Mouse (Mus musculus) T-cell, adult 2 months (primary cell): ENCODE measurements around the gene Pan3.

Experiments
- DNase-seq: peaks from one replicate; pipeline ENCODE4 v3.0.0; 2022; ENCODE audit warnings: low spot score

Gene Pan3

DNA sequence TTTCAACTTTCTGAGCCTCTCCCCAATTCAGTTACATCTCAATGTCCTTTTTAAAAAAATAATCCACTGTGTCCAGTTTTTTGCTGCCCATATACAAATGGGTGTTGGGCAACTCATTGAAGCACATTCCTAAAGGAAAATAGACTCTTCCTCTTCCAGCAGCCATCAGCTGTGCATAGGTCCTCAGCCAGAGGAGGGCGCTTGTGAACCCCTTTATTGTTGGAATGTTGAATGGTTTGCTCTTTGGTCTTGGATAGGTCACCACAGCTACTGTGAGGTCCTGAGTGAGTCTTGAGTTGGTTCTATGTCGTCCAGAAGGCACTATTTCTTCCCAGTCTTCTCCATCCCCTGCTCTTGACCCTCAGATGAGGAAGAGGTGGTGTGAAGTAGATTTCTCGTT, 54.2 kb downstream of the Pan3 start:
- DNase-seq: no peak

- DNase-seq: no peak
Measured at GRCm38 (mm10) chr5:147489226-147489625, 59.3 kb downstream of the Pan3 start.

DNA sequence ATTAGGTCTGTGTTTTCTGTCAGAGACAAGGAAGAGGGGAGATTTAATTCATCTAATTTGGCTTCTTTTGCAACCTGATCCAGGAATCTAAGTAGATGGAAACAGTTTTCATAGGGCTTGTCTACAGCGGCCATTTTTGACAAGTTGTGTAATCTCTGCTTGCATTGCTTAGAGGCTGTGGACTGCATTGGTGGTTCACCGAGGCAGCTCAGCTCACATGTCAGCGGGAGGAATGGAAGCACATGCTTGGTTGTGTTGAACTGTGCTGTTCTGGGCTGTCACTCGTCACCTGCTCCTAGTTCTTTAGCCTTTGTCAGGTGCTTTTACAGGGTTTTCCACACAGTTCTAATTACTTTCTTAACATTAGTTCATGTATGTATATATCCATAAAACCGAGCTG, 60.9 kb downstream of the Pan3 start:
- no peak for DNase-seq

- DNase-seq: no peak
Measured at GRCm38 (mm10) chr5:147492511-147492910, 62.5 kb downstream of the Pan3 start.

DNA sequence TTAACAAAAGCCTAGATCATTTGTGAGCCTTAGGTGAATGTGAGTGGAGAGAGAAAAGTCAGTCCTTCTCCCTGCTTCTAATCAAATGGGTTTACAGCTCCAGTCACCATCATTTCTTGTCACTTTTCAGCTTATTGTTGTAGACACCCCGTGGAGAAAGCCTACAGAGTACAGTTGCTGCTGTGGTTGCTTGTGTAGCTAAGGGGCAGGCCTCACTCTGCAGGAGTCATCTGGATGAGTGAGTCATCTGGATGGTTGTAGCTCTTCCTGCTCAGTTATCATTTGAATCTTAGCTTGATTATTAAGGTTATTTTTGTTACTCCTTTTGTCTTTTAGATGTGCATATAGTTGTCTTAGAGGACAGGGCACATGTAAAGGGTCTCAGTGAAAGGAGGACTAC, 63.2 kb downstream of the Pan3 start:
- no peak for DNase-seq

DNA sequence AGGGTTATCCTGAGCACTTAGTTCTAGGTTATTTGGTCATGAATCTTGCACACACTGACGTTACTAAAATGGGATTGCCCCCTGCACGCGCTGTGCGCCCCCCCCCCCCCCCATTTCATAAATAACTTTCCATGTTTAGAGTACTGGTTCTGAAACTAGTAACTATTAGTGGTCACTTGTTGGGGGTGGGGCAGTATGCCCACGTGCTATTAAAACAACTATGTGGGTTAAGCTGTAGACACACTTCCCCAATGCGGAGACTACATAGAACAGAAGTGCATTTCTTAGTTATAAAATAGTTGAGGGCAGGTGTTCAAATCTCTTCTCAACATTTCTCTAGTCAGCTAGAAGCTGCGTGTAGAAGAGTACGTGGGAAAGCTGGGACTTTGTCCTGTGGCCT, 63.7 kb downstream of the Pan3 start:
- DNase-seq: no peak

- no peak for DNase-seq
Measured at GRCm38 (mm10) chr5:147494388-147494787, 64.4 kb downstream of the Pan3 start.

DNA sequence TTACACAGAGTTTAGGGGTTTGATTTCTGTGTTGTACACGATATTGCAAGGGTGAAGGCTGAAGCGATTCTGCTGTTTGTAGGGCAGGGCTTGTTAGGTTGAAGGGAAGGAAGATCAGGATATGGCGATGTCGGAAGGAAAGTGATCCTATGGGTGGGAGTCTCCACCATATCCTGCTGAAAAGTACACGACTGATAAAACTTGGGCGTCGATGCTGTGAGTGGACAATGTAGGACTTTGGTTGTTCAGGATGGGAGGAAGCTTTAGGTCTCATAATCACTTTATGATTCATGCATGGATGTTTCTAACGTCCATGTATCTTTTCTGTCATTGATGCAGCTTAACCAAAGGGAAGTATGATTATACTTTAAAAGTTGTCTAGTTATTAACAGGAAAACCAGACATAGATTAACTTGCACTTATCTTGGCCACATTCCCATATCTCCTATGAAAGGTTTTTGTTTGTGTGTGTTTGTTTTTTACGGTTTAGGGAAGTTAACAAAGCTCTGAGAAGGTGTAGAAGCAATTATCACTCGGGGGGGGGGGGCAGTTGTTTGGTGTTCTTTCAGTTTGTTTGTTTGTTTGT, 64.9 kb downstream of the Pan3 start:
- DNase-seq: no peak

- DNase-seq: no peak
Measured at GRCm38 (mm10) chr5:147495961-147496360, 66.0 kb downstream of the Pan3 start.

DNA sequence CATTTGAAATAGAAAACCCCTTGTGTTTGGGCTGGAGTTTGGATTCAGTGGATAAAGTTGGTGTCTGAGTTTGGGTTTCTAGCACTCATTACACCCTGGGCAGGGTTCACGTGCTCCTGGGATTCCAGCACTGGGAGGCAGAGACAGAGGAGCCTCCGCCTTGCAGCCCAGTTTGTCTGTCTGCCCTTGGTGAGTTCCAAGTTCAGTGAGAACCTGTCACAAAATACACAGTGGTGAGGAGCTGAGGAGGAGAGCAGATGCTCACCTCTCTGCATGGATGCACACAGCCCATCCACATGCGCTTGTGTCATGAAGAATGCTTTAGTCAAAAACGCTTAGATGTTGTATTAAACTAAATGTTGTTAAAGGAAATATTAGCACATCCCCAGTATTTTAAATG, 67.0 kb downstream of the Pan3 start:
- DNase-seq: no peak

- no peak for DNase-seq
Measured at GRCm38 (mm10) chr5:147497714-147498113, 67.8 kb downstream of the Pan3 start.

DNA sequence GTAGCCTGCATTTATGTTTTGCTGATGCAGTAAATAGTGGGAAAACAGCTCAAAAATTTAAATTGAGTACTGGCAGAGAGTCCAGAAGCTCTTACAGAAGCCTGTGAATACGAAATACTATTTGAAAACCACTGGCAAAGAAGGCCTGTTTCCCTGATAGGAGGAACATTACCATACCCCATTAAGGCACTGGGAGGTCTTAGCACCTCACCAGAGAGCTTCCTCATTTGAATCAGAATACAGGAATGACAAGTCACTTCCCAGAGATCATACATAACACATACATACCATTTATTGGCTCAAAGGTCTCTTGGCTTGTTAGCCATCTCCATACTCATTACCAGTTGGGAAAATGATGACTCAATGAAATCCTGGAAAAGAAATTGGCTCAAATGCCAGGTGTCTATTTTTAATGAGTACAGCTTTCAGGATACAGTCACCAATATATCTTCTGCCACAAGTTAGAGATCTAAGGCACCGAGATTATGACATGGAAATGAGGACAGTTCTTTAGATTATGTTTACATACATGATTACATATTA, 71.6 kb downstream of the Pan3 start:
- no peak for DNase-seq

DNA sequence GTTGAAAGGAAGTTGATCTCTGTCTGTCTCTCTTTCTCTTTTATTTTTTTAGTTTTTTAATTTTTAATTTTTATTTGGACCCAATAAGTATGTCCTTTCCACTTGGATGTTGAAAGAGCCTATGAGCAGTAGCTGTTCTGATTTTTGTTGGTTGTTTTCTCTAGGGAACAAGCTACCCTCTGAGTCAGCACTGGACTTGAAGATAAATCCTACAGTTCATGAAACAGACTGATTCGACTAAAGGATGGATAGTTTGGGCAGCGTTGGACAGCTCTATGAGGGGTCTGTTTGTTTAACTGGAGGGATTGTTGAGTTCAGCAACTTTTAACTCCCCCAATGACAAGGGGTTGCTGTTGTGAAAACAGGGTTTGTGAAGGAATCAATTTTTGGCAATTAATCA, 73.0 kb downstream of the Pan3 start:
- no peak for DNase-seq

DNA sequence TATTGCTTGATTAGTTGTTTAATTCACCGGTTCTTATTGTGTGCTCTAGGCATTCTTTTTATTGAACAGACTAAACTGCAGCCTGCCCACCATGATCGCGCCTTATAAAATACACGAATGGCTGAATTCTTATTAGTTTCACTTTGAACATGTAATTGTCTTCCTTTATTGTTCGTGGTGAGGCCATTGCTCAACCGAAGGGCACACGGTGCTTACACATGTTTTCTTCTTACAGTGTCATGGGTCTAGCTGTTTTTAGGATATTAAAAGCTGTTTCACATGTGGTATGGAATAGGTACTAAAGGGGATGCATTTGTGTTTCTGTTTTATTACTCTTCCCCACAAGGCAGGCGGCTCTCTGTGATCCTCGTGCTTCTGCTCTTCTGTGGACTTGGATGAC, 81.4 kb downstream of the Pan3 start:
- no peak for DNase-seq

DNA sequence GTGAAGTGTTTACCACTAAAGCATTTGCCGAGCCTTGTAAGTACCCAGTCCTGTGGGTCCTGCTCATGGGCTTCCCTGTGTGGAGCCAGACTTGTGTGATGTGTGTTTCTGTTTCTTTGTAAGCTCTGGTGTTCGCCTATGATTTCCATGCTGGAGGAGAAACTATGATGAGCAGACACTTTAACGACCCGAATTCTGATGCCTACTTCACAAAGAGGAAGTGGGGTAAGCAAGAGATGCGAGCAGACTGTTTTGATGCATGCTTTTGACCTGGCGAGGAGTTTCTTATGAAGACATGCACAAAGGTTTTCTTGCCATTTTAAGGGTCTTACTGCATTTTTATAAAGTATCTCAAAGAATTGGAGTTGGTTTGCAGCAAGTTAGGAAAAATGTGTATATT, 97.0 kb downstream of the Pan3 start:
- no peak for DNase-seq

DNA sequence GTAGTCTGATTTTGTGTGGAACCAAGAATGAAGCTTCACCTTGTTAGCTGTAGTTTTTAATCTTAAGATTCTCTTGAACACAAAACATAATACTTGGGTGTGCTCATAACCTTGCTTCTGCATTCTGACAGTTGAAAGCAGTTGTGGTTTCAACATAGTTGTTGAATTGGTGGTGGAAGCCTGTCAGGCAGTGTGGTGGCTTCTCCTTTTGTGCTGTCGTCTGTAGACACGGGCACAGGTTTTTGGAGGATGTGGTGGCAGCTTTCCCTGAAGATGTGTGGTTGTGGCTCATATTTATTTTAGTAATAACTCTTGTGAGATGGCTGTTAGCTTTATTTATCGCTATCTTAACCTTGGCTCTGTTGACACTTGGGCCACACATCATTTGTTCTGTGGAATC, 97.8 kb downstream of the Pan3 start:
- DNase-seq: peak; percentile 27

DNA sequence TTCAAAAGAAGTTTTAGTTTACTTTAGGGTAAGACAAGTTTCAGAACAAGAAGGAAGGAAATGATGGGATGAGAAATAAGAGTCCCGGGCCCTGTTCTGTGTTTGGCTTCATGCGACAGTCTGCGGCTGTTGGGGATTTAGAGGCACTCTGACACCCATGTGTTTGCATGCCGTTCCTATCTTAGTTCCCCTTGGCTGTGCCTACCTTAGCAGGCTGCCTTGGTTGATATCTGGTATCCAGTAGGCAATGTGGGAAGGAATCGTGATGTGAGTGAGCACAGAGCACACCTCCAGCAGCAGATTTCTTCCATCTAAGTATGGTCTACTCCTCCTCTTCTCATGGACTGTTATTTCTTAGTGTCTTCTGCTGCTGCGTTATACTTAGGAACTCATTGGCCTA, 102.1 kb downstream of the Pan3 start:
- no peak for DNase-seq

GRCm38 (mm10) chr5:147539409-147539808, 109.4 kb downstream of the Pan3 start:
- DNase-seq: no peak

- DNase-seq: no peak
Measured at GRCm38 (mm10) chr5:147539815-147540214, 109.9 kb downstream of the Pan3 start.

DNA sequence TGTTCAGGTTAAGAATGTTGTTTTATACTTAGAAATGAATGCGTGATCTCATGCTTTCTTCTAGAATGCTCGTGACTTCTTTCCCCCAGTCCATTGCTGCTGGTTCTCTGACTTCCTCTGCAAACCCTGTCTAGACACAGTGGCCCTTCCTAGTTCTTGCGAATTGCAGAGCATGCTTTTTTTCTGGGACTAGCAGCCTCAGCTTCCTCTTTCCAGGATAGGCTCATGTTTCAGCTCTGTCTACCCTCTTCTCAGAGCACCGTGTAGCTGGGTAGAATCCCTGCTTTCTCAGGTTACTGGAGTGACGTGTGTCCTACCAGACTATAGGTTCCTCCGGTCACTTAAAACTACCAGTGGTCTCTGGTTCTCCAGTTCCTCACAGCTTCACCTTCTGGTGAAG, 112.3 kb downstream of the Pan3 start:
- no peak for DNase-seq

DNA sequence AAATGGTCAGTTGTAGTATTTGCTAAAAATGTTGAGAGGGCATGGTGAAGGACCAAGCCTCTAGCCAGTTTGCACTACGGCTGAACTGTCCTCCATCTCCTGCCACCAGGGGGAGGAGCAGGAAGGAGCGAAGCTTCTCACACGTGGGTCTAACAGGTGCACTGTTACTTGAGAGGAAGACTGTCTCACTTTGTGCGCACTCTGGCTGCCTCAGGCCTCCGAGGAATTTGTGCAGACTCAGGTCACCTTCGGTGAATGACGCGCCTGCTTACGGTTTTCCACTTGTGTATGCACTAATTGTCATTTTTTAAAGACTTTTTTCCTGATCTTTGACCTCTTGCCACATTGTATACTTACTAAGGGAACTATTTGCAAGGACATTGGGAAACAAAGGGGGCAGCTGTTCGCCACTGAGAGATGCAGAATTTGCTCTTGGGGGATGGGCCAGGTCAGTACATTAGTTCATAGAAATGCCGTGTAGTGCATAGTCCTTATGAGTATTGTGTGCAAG, 115.8 kb downstream of the Pan3 start:
- no peak for DNase-seq

- no peak for DNase-seq
Measured at GRCm38 (mm10) chr5:147549016-147549755, 119.2 kb downstream of the Pan3 start.

DNA sequence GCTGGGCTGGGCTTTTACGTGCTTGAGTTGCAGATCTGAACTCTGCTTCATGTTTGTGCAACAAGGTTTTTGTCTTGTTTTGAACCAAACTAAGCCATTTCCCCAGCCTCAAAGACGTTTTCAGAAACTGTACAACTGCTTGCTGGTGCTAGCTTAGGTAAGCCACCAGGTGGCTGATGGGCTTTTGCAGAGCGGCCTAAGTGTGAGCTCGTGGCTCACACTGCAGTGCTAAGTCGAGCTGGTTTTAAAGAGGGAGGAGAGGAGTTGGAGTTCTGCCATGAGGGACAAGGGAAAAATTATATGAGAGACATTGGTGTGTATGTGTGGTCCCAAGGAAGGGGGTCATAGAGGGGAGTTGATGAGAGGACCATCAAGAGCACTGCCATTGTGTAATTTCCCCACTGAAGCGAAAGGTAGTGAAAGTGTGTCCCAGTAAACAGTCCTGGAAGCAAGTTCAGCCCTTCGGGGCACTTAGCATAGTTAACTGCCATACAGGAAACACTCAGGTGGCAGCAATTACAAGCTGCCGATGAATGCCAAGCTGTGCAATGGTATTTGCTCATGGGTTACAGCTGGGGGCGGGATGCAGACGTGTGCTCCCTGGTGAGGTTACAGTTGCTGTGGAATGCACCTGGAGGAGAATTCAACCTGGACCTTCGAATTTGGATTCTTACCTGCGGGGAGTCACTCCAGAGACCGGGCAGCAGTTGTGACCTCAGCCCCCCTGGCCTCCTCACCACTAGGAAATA, 122.1 kb downstream of the Pan3 start:
- DNase-seq: no peak
